Mouse (Mus musculus): ENCODE measurements around the gene Morn3.
A peak's percentile ranks its signal among the peaks of the same experiment; 100 is the strongest.

Morn3 gene

DNA sequence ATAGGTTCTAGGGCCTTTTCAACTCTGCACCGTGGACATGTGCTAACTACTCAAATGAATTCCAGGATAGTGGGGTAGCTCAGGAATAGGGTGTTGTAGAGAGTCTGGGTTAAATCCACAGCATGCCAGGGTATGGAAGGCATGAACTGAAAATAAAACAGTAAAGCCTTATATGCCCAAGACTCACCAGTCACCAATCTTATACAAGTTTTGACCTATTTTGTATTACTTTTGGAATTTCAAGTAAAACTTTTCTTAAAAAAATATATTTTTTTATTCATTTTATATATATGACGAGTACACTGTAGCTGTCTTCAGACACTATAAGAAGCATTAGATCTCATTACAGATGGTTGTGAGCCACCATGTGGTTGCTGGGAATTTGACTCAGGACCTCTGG, 53.0 kb downstream of the Morn3 start:
- DNase-seq (ENCODE audit: low spot score in 2 of 2): no peak

DNA sequence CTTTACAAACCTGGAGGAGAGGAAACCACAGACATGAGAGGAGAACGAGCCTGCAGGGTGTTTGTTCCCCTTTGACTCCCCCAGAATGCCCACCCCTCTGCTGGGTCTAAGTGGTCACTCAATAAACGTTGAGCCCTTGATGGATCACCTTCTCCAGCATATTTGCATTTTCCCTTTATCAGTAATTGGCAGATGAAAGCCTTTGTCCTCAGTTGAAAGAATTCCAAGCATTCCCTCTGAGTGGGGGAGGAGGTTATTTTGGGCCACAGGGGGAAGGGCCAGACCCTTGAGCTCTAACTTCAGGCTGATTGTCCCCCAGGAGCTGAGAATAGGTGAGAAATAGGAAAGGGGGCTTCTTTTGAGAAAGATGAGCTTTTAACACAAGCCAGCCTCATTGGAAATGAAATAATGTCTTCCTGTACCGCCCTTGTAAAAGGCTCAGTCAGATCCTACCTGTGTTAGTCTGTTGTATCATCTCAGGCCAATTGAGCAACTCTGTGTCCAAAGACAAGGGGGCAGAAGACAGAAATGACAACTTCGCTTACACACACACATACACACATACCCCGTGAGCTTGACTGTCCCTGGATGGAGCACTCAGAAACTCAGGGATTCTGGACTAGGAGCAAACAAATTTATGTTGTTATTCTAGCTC, 55.3 kb downstream of the Morn3 start:
- no peak for DNase-seq (ENCODE audit: low spot score in 2 of 2)

DNA sequence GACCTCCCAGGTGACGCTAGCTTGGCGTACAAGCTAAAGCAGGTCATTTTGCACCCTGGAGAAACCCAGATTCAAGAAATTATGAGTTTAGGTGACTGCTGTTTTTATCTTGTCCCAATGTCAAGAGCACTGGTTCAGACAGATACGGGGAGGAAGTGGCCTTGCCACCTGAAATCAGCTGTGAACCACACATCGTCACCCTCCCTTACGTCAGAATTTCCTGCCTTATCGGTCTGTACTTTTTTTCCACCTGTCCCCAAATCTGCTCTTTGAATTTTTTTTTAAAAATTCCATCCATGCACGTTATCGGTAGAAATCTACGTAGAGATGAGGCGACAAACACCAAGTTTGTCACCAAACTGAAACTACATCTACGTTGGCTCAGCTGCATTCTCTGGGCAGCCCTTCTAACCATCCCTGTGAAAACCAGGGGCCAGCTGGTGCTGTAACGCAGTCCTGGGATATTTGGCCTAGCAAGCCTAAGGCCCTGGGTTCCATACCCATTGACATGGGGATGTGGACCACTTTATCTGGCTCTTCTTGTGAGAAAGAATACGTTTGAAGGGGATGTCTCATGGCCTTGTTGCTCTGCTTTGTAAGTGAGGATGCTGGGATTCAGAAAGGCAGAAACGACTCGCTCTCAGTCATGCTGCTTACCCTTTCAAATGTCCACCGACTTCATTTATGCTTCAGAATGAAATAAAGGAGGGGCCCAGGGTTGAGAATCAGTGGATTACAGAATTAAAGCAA, 56.2 kb downstream of the Morn3 start:
- no peak for DNase-seq (ENCODE audit: low spot score in 2 of 2)

DNA sequence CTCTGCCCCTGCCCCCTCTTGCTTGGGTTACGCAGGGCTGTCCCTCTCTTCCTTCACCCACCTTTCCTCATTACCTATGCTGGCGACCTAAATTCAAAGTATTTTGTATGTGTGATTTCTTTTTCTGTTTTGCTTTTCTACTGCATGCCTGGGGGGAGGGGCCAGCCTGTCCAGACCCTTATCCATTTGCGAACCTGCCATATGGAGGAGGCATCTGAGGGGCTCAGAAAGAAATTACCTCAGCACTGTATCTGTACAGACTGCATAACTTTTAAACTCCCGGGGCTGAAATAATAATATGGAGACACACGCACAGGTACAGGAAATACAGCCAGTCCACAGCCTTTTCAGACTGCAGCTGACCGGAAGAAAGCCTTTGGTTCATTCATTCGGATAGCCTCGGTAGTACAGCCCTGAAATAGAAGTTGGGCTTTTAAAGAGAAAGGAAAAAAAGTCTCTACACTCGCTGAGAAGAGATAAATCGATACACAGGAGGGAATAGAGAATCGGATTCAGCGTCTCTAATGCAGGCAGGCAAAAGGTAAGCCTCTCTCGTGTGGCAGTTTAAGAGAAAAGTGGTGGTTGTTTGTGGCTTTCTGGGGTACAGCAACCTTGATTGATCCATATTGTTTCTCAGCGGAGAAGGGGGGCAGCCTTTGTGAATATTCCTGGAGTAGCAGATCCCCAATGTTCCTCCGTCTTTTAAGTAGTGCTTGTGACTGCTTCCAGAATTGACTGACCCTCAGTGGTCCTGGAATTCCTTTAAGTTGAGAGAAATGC, 57.1 kb downstream of the Morn3 start, which contains the start of gene Kdm2b:
Gene Kdm2b (minus strand): TSS at position 273 of the 780 bp plus-strand sequence.
- DNase-seq (ENCODE audit: low spot score in 2 of 2): no peak

GRCm38 (mm10) chr5:122989001-122989525, 57.8 kb downstream of the Morn3 start:
- DNase-seq (ENCODE audit: low spot score in 2 of 2): peak in 1 of 2 experiments; percentile 50

DNA sequence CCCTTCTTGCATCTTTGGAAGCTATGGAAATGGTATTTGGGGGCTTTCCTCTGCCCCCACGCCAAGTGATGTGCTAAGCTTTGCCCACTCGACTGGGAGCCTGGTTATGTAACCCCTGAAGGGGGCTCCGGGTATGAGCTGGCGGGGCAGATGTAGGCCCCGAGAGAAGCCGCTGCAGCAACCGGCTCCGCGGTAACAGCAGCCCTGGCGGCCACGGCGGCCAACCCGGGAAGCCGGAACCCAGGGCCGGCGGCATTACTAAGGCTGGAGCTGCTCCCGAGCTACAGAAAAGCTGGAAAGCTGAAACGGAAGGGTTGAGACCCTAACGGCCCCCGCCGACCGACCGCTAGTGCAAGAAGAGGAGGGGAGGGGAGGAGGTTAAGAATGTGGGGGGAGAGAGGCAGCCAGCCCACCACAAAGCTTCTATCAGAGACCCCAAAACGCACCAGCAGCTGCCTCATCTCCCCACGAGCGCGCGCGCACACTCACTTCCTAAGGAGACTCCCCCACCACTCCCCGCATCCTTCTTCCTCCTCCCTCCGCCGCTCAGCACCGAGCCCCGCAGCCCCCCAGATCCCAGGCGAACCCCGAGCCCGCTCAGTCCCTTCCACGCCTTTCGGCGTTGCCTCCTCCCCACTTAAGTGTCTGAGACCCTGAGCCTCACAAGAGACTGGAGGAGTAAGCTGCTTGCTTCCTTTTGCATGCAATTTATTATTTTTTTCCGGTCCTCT, 58.6 kb downstream of the Morn3 start:
- peak in 1 of 2 experiments; percentile 19 for DNase-seq (ENCODE audit: low spot score in 2 of 2)

DNA sequence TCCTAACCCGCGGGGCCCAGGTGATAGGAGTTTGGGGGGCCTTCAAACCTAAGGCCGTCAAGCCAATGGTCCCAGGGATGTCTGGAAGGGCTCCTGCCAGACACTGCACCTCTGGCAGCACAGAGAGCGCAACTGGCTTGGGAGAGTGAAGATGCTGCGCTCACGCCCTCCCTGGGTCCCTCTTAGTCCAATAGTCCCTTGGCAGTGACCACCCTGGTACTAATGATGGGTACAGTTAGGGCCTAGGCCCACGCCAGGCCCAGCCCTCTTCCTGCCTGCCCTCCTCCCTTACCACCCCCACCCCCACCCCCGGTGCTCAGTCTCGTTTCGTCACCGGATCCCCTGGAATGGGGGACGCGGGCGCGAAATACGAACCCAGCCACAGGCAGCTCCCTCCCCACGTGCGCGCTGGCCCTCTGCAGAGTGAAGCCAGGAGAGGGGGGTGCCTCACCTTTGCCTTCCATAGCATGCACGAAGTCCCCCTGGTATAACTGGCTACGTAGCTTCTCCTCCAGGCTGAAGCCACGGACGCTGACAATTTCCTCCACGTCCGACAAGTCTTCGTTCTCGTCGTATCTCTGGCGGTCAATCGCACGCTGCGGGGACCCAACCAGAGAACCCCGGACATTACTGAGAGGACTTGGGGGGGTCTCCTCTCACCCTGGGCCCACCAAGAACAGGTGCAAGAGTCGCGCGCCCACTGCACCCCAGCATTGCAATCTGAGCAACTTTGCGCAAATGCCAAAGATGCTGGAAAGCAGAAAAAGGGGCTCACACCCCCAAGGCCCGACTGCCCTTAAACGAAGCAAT, 59.4 kb downstream of the Morn3 start:
- DNase-seq (ENCODE audit: low spot score in 2 of 2): no peak

- DNase-seq (ENCODE audit: low spot score in 2 of 2): no peak
These were observed 60.7 kb downstream of the Morn3 start for GRCm38 (mm10) chr5:122986091-122986493.
